Mouse (Mus musculus) forebrain, embryonic 13.5 days (tissue): Measurements from ENCODE around the gene Tmco5. TPM values are rescaled to one million over a fixed set of nuclear protein-coding genes. Genes with fewer than 3 reads are reported as not detected.

Experiments
- ATAC-seq: fragments of 200-750 bp; cut with Nextera tagmentation; 2 replicates; pipeline ENCODE4 v1.8.0; 2017
- H3K27ac ChIP-seq: fragments of 300-500 bp; sonication (generic); 2 replicates; pipeline ENCODE4 v1.5.1; 2015; ENCODE audit warnings: inconsistent platforms, mild to moderate bottlenecking, moderate library complexity
- H3K27me3 ChIP-seq: fragments of 300-500 bp; sonication (generic); 2 replicates; pipeline ENCODE4 v1.6.1; 2015; ENCODE audit warnings: mild to moderate bottlenecking, inconsistent platforms
- H3K36me3 ChIP-seq: fragments of 300-500 bp; sonication (generic); 2 replicates; pipeline ENCODE4 v1.6.1; 2015; ENCODE audit warnings: mild to moderate bottlenecking, inconsistent platforms; ENCODE audit not compliant: poor library complexity, severe bottlenecking
- H3K4me1 ChIP-seq: fragments of 300-500 bp; sonication (generic); 2 replicates; pipeline ENCODE4 v1.6.1; 2015; ENCODE audit warnings: inconsistent platforms
- H3K4me2 ChIP-seq: fragments of 300-500 bp; sonication (generic); 2 replicates; pipeline ENCODE4 v1.6.1; 2015; ENCODE audit warnings: inconsistent platforms, mild to moderate bottlenecking, moderate library complexity
- H3K4me3 ChIP-seq: fragments of 300-500 bp; sonication (generic); 2 replicates; pipeline ENCODE4 v1.5.1; 2015; ENCODE audit warnings: mild to moderate bottlenecking, inconsistent platforms
- H3K9ac ChIP-seq: fragments of 300-500 bp; sonication (generic); 2 replicates; pipeline ENCODE4 v1.6.1; 2015; ENCODE audit warnings: mild to moderate bottlenecking, inconsistent platforms
- H3K9me3 ChIP-seq: fragments of 300-500 bp; sonication (generic); replicated peaks from 2 replicates; pipeline ENCODE4 v1.6.1; 2016; ENCODE audit warnings: inconsistent platforms
- WGBS: fragments of 180-500 bp; shearing (Covaris S2); methylation state at CpG from one replicate; pipeline ENCODE4 v1.1.7; 2015; 5-methylcytosine and 5-hydroxymethylcytosine counted together
- polyA plus RNA-seq: library from polyadenylated mRNA; unstranded; fragments of >200 nt; fragmentation: Nextera tagmentation; extraction: Ambion mirVana; gene quantifications from 2 replicates; pipeline ENCODE4 v1.2.1, GENCODE M21; 2015

The Tmco5 gene
- not detected in 2 replicates for polyA plus RNA-seq

DNA sequence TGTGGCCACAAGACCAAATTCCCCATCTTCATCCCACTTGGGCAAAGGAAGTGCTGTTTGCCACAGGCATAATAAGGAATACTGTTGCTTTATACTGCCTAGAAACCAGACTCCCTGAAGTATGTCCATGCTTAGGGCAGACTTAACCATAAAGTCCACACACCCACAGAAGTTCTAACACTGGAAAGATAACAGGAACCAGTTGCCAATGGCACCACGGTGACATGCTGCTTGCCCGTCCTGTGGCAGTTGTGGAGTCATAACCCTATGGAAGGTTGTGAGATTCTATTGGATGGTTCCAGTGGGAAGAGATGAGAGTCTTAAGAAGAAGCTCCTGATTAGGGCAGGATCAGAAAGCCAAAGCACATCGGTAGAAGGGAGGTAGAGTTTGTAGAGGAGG lies at the start of gene Tmco5:
Gene Tmco5, plus strand, starts transcription at position 301 of the 400 bp plus-strand sequence.
- WGBS, result 96% methylated on average over 3 of the region's 3 CpGs

GRCm38 (mm10) chr2:116831863-116832262 lies 46.6 kb upstream of the Tmco5 start:
- Histone ChIP-seq H3K9me3 (no peaks in the 10 kb centered on the region), H3K4me3 (no peak overlapping the region), H3K27me3 (no peaks in the 10 kb centered on the region), H3K36me3 (no peaks in the 10 kb centered on the region), H3K27ac (no peak overlapping the region), H3K9ac (no peak overlapping the region), H3K4me1 (no peaks in the 10 kb centered on the region), H3K4me2 (no peak overlapping the region)
- no peak for ATAC-seq
- 77% methylated on average over 11 of the region's 11 CpGs for WGBS

More for the DNA sequence above, at the start of gene Tmco5:
- Histone ChIP-seq H3K27ac (no peak within 1 kb of the TSS), H3K27me3 (no peaks in the 10 kb centered on the region), H3K9ac (no peak within 1 kb of the TSS), H3K9me3 (no peaks in the 10 kb centered on the region), H3K36me3 (no peaks in the 10 kb centered on the region), H3K4me2 (no peak within 1 kb of the TSS), H3K4me1 (peaks cover 6% of the 10 kb centered on the region), H3K4me3 (no peak within 1 kb of the TSS)
- no peak for ATAC-seq

- Histone ChIP-seq H3K4me2 (no peak overlapping the region), H3K4me3 (no peak overlapping the region), H3K36me3 (no peaks in the 10 kb centered on the region), H3K4me1 (peaks cover 5% of the 10 kb centered on the region; the same call in 1 of the 2 replicates), H3K9me3 (no peaks in the 10 kb centered on the region), H3K9ac (no peak overlapping the region), H3K27ac (no peak overlapping the region), H3K27me3 (no peaks in the 10 kb centered on the region)
- no peak for ATAC-seq
- 30% methylated on average over 3 of the region's 3 CpGs for WGBS
Observed at GRCm38 (mm10) chr2:116837829-116838228, 40.7 kb upstream of the Tmco5 start.

DNA sequence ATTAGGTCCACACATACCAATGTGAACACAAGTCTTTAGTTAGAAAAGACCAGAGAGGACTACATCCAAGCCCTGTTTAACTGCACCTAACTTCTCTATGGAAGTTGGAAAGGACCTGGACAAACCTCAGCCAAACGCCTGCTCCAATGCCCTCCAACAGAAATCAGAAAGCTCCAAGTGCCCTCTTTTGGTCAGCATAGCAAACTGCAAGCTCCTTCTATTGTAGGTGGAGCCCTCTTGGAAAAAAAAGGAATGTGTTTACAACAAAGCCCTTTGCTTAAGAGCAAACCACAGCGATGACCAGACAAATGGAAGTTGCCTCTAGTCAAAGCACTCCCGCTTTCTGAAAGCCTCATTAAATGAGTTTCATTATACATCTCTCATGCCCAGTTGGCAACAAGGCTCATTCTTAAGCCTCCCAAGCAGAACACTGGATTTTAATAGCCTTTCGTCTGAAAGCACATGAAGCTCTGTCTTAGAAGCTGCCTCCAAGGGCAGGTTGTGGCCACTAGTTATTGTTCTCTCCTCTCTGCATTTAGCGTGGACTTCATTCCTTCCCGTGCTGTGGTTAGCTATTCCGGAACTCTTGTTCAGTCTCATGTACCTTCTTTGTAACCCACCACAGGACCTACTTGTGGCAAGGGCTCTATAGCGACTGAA lies 39.8 kb upstream of the Tmco5 start:
- H3K4me2 ChIP-seq, result no peak overlapping the region

GRCm38 (mm10) chr2:116849980-116850636 lies 28.4 kb upstream of the Tmco5 start:
- no peak overlapping the region for H3K4me2 ChIP-seq
- no peak overlapping the region for H3K4me3 ChIP-seq

More for the DNA sequence above, 39.8 kb upstream of the Tmco5 start:
- peak; percentile 84 for ATAC-seq
- H3K9me3 ChIP-seq, result no peaks in the 10 kb centered on the region
- H3K4me3 ChIP-seq, result no peak overlapping the region
- H3K27me3 ChIP-seq, result no peaks in the 10 kb centered on the region
- no peaks in the 10 kb centered on the region for H3K36me3 ChIP-seq
- H3K27ac ChIP-seq, result no peak overlapping the region
- 23% methylated on average over 8 of the region's 8 CpGs for WGBS
- no peak overlapping the region; the same call in 1 of the 2 replicates for H3K9ac ChIP-seq
- peaks cover 5% of the 10 kb centered on the region; the same call in 1 of the 2 replicates for H3K4me1 ChIP-seq

DNA sequence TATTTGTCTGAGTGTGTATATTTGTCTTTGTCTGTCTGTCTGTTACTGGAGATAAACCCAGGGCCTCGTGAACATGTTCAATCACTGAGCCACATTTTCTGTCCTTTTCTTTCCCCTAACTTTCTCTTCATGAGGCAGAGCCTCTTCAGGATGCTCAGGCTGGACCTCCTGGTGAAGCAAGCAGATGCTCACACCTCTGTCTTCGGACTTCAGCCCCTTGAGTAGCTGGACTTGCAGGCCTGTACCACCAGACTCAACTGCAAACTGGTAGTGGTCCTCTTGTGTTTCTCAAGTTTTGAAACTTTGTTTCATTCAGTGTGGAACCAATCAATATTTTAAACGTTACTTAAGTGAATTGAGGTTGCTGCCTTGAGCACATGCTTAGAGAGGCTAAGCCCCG lies 27.1 kb upstream of the Tmco5 start:
- Histone ChIP-seq H3K27me3 (no peaks in the 10 kb centered on the region), H3K36me3 (no peaks in the 10 kb centered on the region), H3K9ac (no peak overlapping the region), H3K9me3 (no peaks in the 10 kb centered on the region), H3K4me1 (peaks cover 16% of the 10 kb centered on the region), H3K4me2 (no peak overlapping the region), H3K4me3 (no peak overlapping the region), H3K27ac (no peak overlapping the region)
- no peak for ATAC-seq
- WGBS, result 84% methylated on average over 4 of the region's 4 CpGs

More at GRCm38 (mm10) chr2:116849980-116850636, 28.4 kb upstream of the Tmco5 start:
- peak; percentile 45; the same call in 1 of the 2 replicates for ATAC-seq
- no peak overlapping the region for H3K27ac ChIP-seq
- H3K9ac ChIP-seq, result no peak overlapping the region
- no peaks in the 10 kb centered on the region for H3K36me3 ChIP-seq
- no peaks in the 10 kb centered on the region for H3K27me3 ChIP-seq
- WGBS, result 77% methylated on average over 20 of the region's 20 CpGs
- peaks cover 16% of the 10 kb centered on the region for H3K4me1 ChIP-seq
- no peaks in the 10 kb centered on the region for H3K9me3 ChIP-seq

DNA sequence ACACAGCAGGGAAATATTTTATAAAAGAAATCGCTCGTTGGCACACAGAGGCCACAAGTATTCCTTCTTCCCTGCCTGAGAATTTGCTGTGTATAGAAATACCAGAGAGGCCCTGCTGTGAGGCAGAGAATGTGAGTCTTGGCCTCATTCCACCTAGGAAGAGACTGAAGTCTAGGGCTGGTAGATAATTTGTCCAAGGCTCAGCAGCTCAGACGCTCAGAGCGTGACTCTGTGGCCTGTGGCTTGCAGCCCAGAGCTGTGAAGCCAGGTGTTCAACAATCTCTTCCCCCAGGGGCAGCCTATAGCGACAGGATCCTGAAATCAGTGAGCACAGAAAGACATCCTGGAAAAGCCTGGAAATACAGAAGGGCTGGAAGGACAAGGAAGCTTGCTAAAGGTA lies 26.2 kb upstream of the Tmco5 start:
- no peak for ATAC-seq
- no peak overlapping the region for H3K9ac ChIP-seq
- H3K9me3 ChIP-seq, result no peaks in the 10 kb centered on the region
- H3K36me3 ChIP-seq, result no peaks in the 10 kb centered on the region
- no peak overlapping the region; the same call in 1 of the 2 replicates for H3K27ac ChIP-seq
- H3K4me3 ChIP-seq, result no peak overlapping the region
- no peaks in the 10 kb centered on the region for H3K27me3 ChIP-seq
- peaks cover 16% of the 10 kb centered on the region for H3K4me1 ChIP-seq
- whole genome bisulfite sequencing, result 25% methylated on average over 5 of the region's 5 CpGs
- no peak overlapping the region for H3K4me2 ChIP-seq

DNA sequence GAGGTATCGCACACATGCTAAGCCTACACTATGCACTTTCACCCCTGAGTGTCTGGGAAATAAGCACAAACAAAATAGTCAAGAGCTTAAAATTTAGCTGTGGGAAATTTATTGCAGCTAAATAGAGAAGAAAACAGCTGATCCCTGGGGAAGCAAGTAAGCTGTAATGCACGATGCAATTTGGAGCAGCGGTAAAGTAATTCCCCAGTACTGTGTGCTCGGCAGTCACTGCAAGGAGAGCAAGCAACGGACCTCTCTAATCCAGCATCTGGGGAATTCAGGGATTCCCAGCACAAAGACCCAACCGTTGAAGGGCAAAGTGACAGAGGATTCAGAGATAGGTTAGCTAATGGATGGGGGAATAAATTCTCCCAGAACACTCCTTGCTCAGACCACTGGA lies 19.8 kb upstream of the Tmco5 start:
- H3K9me3 ChIP-seq, result no peaks in the 10 kb centered on the region
- H3K4me3 ChIP-seq, result no peak overlapping the region

DNA sequence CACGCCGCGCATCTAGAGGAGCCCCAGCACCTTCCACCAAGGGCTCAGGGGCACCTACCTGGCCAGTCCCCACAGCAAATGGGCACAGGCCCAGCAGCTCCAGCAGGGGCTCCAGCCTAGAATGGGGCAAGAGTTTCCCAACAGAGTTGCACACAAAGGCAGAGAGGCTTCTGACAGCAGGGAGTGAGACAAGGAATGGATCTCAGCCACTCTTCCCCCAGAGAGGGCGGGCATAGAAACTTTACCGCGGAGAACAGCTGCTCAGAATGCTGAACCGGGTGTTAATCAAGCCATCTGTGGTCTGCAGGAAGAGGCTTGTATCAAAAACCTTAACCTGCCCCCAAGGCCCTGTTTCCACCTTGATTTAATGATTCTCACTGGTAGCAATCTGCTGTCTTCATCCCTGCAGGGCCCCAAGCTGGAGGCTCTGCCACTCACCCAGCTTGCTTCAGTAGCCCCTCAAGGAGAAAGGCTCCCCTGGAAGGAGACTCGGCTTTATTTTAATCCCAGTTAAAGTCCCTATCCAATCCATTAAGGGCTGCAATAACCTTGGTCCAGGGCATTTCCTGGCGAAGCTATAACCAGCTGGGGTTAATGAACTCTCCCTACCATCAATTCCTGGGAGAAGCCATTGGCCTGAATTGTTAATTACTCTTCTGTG lies 1.4 kb upstream of the Tmco5 start:
- Histone ChIP-seq H3K9me3 (no peaks in the 10 kb centered on the region), H3K4me3 (no peak overlapping the region), H3K27me3 (no peaks in the 10 kb centered on the region), H3K4me1 (peaks cover 6% of the 10 kb centered on the region), H3K36me3 (no peaks in the 10 kb centered on the region), H3K4me2 (no peak overlapping the region), H3K27ac (peak overlapping the region; percentile 7), H3K9ac (no peak overlapping the region)
- 26% methylated on average over 9 of the region's 9 CpGs for WGBS
- peak; percentile 51; the same call in 1 of the 2 replicates for ATAC-seq

More for the DNA sequence above, 19.8 kb upstream of the Tmco5 start:
- H3K36me3 ChIP-seq, result no peaks in the 10 kb centered on the region
- no peak for ATAC-seq
- no peak overlapping the region for H3K27ac ChIP-seq
- no peaks in the 10 kb centered on the region for H3K27me3 ChIP-seq
- no peaks in the 10 kb centered on the region for H3K4me1 ChIP-seq
- H3K4me2 ChIP-seq, result no peak overlapping the region
- 78% methylated on average over 6 of the region's 6 CpGs for WGBS
- H3K9ac ChIP-seq, result no peak overlapping the region

GRCm38 (mm10) chr2:116879730-116880129 lies 1.2 kb downstream of the Tmco5 start:
- H3K9ac ChIP-seq, result no peak overlapping the region
- no peak for ATAC-seq
- H3K4me1 ChIP-seq, result peaks cover 6% of the 10 kb centered on the region
- 90% methylated on average over 3 of the region's 3 CpGs for WGBS
- no peak overlapping the region for H3K27ac ChIP-seq
- no peak overlapping the region for H3K4me3 ChIP-seq
- H3K36me3 ChIP-seq, result no peaks in the 10 kb centered on the region
- no peaks in the 10 kb centered on the region for H3K9me3 ChIP-seq
- no peaks in the 10 kb centered on the region for H3K27me3 ChIP-seq
- no peak overlapping the region for H3K4me2 ChIP-seq

GRCm38 (mm10) chr2:116893316-116893987 lies 15.0 kb downstream of the Tmco5 start:
- Histone ChIP-seq H3K4me3 (peak overlapping the region; percentile 32), H3K27ac (no peak overlapping the region), H3K4me2 (peak overlapping the region; percentile 66), H3K36me3 (no peaks in the 10 kb centered on the region), H3K27me3 (no peaks in the 10 kb centered on the region), H3K9ac (no peak overlapping the region), H3K9me3 (no peaks in the 10 kb centered on the region), H3K4me1 (peaks cover 5% of the 10 kb centered on the region; the same call in 1 of the 2 replicates)
- ATAC-seq, result peak; percentile 34; the same call in 1 of the 2 replicates
- WGBS, result 34% methylated on average over 14 of the region's 14 CpGs
